Mouse (Mus musculus) MEL (cell line): ENCODE measurements around the gene Kctd2. TPM values are rescaled to one million over a fixed set of nuclear protein-coding genes. Genes with fewer than 3 reads are reported as not detected.
A peak's percentile ranks its signal among the peaks of the same experiment; 100 is the strongest.

Experiments used
- DNase-seq: peaks from one replicate; pipeline ENCODE4 v3.0.0; 2011; ENCODE audit warnings: low read depth, low spot score
- H3K27ac ChIP-seq: 2 replicates; pipeline ENCODE4 v1.5.1; 2012; ENCODE audit warnings: low read depth, mild to moderate bottlenecking, control low read depth, low read length, moderate library complexity; ENCODE audit not compliant: control insufficient read depth
- H3K27me3 ChIP-seq, 2 experiments: fragments of 150-350 bp in 1 of 2; sonication (generic) in 1 of 2; 2 replicates each; pipeline ENCODE4 v1.6.1; 2012; ENCODE audit warnings: low read length in 2 of 2, mild to moderate bottlenecking in 2 of 2, improper control_type of control experiment in 1 of 2, moderate library complexity in 1 of 2; ENCODE audit not compliant: insufficient read depth in 2 of 2, control insufficient read depth in 1 of 2
- H3K36me3 ChIP-seq, 2 experiments: 2 replicates each; pipeline ENCODE4 v1.6.1; 2012 to 2014; ENCODE audit warnings: low read length in 2 of 2, improper control_type of control experiment in 1 of 2, inconsistent platforms in 1 of 2, mild to moderate bottlenecking in 1 of 2; ENCODE audit not compliant: insufficient read depth in 2 of 2, control insufficient read depth in 1 of 2
- H3K4me1 ChIP-seq, 2 experiments: fragments of 150-350 bp in 1 of 2; sonication (generic) in 1 of 2; 2 replicates each; pipeline ENCODE4 v1.6.1; 2012; ENCODE audit warnings: low read length in 2 of 2, improper control_type of control experiment in 1 of 2, mild to moderate bottlenecking in 1 of 2; ENCODE audit not compliant: insufficient read depth in 2 of 2, control insufficient read depth in 1 of 2
- H3K4me3 ChIP-seq, 2 experiments: fragments of 150-350 bp in 1 of 2; sonication (generic) in 1 of 2; 2 replicates each; pipeline ENCODE4 v1.5.1; 2012; ENCODE audit warnings: low read depth in 2 of 2, low read length in 2 of 2, mild to moderate bottlenecking in 2 of 2, moderate library complexity in 2 of 2, control low read depth in 1 of 2, improper control_type of control experiment in 1 of 2; ENCODE audit not compliant: control insufficient read depth in 1 of 2, insufficient read depth in 1 of 2
- H3K79me2 ChIP-seq: 2 replicates; pipeline ENCODE4 v1.6.1; 2012; ENCODE audit warnings: mild to moderate bottlenecking, low read length, moderate library complexity; ENCODE audit not compliant: control insufficient read depth, poor library complexity, insufficient read depth
- H3K9ac ChIP-seq: 2 replicates; pipeline ENCODE4 v1.6.1; 2012; ENCODE audit warnings: low read depth, mild to moderate bottlenecking, control low read depth, low read length, moderate library complexity; ENCODE audit not compliant: control insufficient read depth, poor library complexity, severe bottlenecking
- H3K9me3 ChIP-seq: fragments of 150-350 bp; sonication (generic); replicated peaks from 2 replicates; pipeline ENCODE4 v1.6.1; 2012; ENCODE audit warnings: mild to moderate bottlenecking, low read length, improper control_type of control experiment, moderate library complexity; ENCODE audit not compliant: insufficient read depth
- BHLHE40 ChIP-seq: IDR thresholded peaks from 2 replicates; pipeline ENCODE4 v1.6.1; 2012; ENCODE audit warnings: low read depth, mild to moderate bottlenecking, inconsistent platforms, low read length, improper control_type of control experiment, borderline replicate concordance
- CHD1 ChIP-seq: IDR thresholded peaks from 2 replicates; pipeline ENCODE4 v1.6.1; 2012; ENCODE audit warnings: low read depth, mild to moderate bottlenecking, inconsistent platforms, low read length, improper control_type of control experiment
- CHD2 ChIP-seq: IDR thresholded peaks from 2 replicates; pipeline ENCODE4 v1.6.1; 2011; ENCODE audit warnings: low read length, improper control_type of control experiment
- CTCF ChIP-seq, 3 experiments: IDR thresholded peaks in 2 of 3; conservative IDR thresholded peaks in 1 of 3; 2 replicates each; pipeline ENCODE4 v1.5.1; 2011 to 2012; ENCODE audit warnings: low read length in 3 of 3, low read depth in 2 of 3, mild to moderate bottlenecking in 2 of 3, improper control_type of control experiment in 1 of 3, inconsistent platforms in 1 of 3, mixed read lengths in 1 of 3, moderate library complexity in 1 of 3; ENCODE audit not compliant: control insufficient read depth in 1 of 3, insufficient read depth in 1 of 3, poor library complexity in 1 of 3, severe bottlenecking in 1 of 3
- E2F4 ChIP-seq: IDR thresholded peaks from 2 replicates; pipeline ENCODE4 v1.6.1; 2011; ENCODE audit warnings: low read depth, low read length, improper control_type of control experiment, borderline replicate concordance
- ELF1 ChIP-seq: IDR thresholded peaks from 2 replicates; pipeline ENCODE4 v1.6.1; 2014; ENCODE audit warnings: low read depth, mild to moderate bottlenecking, inconsistent platforms, low read length, improper control_type of control experiment, moderate library complexity
- EP300 ChIP-seq, 2 experiments: IDR thresholded peaks; 2 replicates each; pipeline ENCODE4 v1.6.1; 2011; ENCODE audit warnings: improper control_type of control experiment in 2 of 2, low read length in 2 of 2, low read depth in 1 of 2, mild to moderate bottlenecking in 1 of 2
- ETS1 ChIP-seq: IDR thresholded peaks from 2 replicates; pipeline ENCODE4 v1.6.1; 2012; ENCODE audit warnings: low read depth, mild to moderate bottlenecking, inconsistent platforms, low read length, improper control_type of control experiment, moderate library complexity
- GABPA ChIP-seq: IDR thresholded peaks from 2 replicates; pipeline ENCODE4 v1.6.1; 2012; ENCODE audit warnings: low read depth, mild to moderate bottlenecking, inconsistent platforms, low read length, improper control_type of control experiment, moderate library complexity
- GATA1 ChIP-seq: IDR thresholded peaks from 2 replicates; pipeline ENCODE4 v1.6.1; 2011; ENCODE audit warnings: low read depth, low read length, improper control_type of control experiment
- HCFC1 ChIP-seq: IDR thresholded peaks from 2 replicates; pipeline ENCODE4 v1.6.1; 2012; ENCODE audit warnings: low read depth, mild to moderate bottlenecking, inconsistent platforms, low read length, improper control_type of control experiment, moderate library complexity
- JUND ChIP-seq: IDR thresholded peaks from 2 replicates; pipeline ENCODE4 v1.6.1; 2011; ENCODE audit warnings: low read depth, mild to moderate bottlenecking, improper control_type of control experiment, low read length
- KAT2A ChIP-seq: conservative IDR thresholded peaks from 2 replicates; pipeline ENCODE4 v1.6.1; 2012; ENCODE audit warnings: low read depth, low read length, improper control_type of control experiment, inconsistent platforms
- MAFK ChIP-seq: IDR thresholded peaks from 2 replicates; pipeline ENCODE4 v1.6.1; 2011; ENCODE audit warnings: low read depth, mild to moderate bottlenecking, low read length, improper control_type of control experiment, borderline replicate concordance
- MAX ChIP-seq: IDR thresholded peaks from 2 replicates; pipeline ENCODE4 v1.6.1; 2011; ENCODE audit warnings: low read length, improper control_type of control experiment
- MAZ ChIP-seq: IDR thresholded peaks from 2 replicates; pipeline ENCODE4 v1.6.1; 2012; ENCODE audit warnings: low read depth, mild to moderate bottlenecking, inconsistent platforms, low read length, improper control_type of control experiment
- MEF2A ChIP-seq: IDR thresholded peaks from 2 replicates; pipeline ENCODE4 v1.6.1; 2014; ENCODE audit warnings: low read depth, mild to moderate bottlenecking, inconsistent platforms, low read length, improper control_type of control experiment; ENCODE audit not compliant: poor library complexity, insufficient replicate concordance, severe bottlenecking; ENCODE audit errors: extremely low read depth
- MXI1 ChIP-seq: IDR thresholded peaks from 2 replicates; pipeline ENCODE4 v1.6.1; 2011; ENCODE audit warnings: mild to moderate bottlenecking, low read depth, low read length, improper control_type of control experiment
- MYB ChIP-seq: IDR thresholded peaks from 2 replicates; pipeline ENCODE4 v1.6.1; 2011; ENCODE audit warnings: mild to moderate bottlenecking, low read depth, low read length, improper control_type of control experiment
- MYC ChIP-seq: IDR thresholded peaks from 2 replicates; pipeline ENCODE4 v1.6.1; 2011; ENCODE audit warnings: low read depth, mild to moderate bottlenecking, low read length, improper control_type of control experiment, moderate library complexity
- NELFE ChIP-seq: IDR thresholded peaks from 2 replicates; pipeline ENCODE4 v1.6.1; 2011; ENCODE audit warnings: low read depth, low read length, improper control_type of control experiment
- NRF1 ChIP-seq: IDR thresholded peaks from 2 replicates; pipeline ENCODE4 v1.6.1; 2014; ENCODE audit warnings: low read depth, mild to moderate bottlenecking, inconsistent platforms, low read length, improper control_type of control experiment, moderate library complexity; ENCODE audit not compliant: poor library complexity, insufficient read depth, severe bottlenecking
- POLR2A ChIP-seq, 2 experiments: IDR thresholded peaks; 2 replicates each; pipeline ENCODE4 v1.6.1; 2011 to 2012; ENCODE audit warnings: low read length in 2 of 2, mild to moderate bottlenecking in 2 of 2, control low read depth in 1 of 2, improper control_type of control experiment in 1 of 2, low read depth in 1 of 2, moderate library complexity in 1 of 2; ENCODE audit not compliant: control insufficient read depth in 1 of 2, insufficient read depth in 1 of 2, poor library complexity in 1 of 2
- POLR2AphosphoS5 ChIP-seq: IDR thresholded peaks from 2 replicates; pipeline ENCODE4 v1.6.1; 2012; ENCODE audit warnings: low read depth, borderline replicate concordance, mild to moderate bottlenecking, inconsistent platforms, low read length, moderate library complexity, mixed read lengths
- RAD21 ChIP-seq: IDR thresholded peaks from 2 replicates; pipeline ENCODE4 v1.6.1; 2011; ENCODE audit warnings: mild to moderate bottlenecking, low read depth, low read length, improper control_type of control experiment
- RCOR1 ChIP-seq: IDR thresholded peaks from 2 replicates; pipeline ENCODE4 v1.6.1; 2012; ENCODE audit warnings: low read depth, mild to moderate bottlenecking, inconsistent platforms, low read length, improper control_type of control experiment
- SMC3 ChIP-seq: IDR thresholded peaks from 2 replicates; pipeline ENCODE4 v1.6.1; 2011; ENCODE audit warnings: low read depth, low read length, improper control_type of control experiment
- TAL1 ChIP-seq: IDR thresholded peaks from 2 replicates; pipeline ENCODE4 v1.6.1; 2012; ENCODE audit warnings: mild to moderate bottlenecking, inconsistent platforms, low read length, moderate library complexity, mixed read lengths
- TBP ChIP-seq: IDR thresholded peaks from 2 replicates; pipeline ENCODE4 v1.8.0; 2011; ENCODE audit warnings: low read depth, low read length, improper control_type of control experiment
- TCF12 ChIP-seq: IDR thresholded peaks from 2 replicates; pipeline ENCODE4 v1.6.1; 2014; ENCODE audit warnings: low read depth, mild to moderate bottlenecking, inconsistent platforms, low read length, improper control_type of control experiment, moderate library complexity
- UBTF ChIP-seq: IDR thresholded peaks from 2 replicates; pipeline ENCODE4 v1.6.1; 2012; ENCODE audit warnings: low read depth, mild to moderate bottlenecking, inconsistent platforms, low read length, improper control_type of control experiment, moderate library complexity, borderline replicate concordance; ENCODE audit not compliant: insufficient read depth
- USF2 ChIP-seq, 2 experiments: IDR thresholded peaks; 2 replicates each; pipeline ENCODE4 v1.6.1; 2011 to 2012; ENCODE audit warnings: improper control_type of control experiment in 2 of 2, low read length in 2 of 2, borderline replicate concordance in 1 of 2, inconsistent platforms in 1 of 2, low read depth in 1 of 2, mild to moderate bottlenecking in 1 of 2; ENCODE audit not compliant: insufficient read depth in 1 of 2
- ZC3H11A ChIP-seq: IDR thresholded peaks from 2 replicates; pipeline ENCODE4 v1.6.1; 2012; ENCODE audit warnings: low read depth, mild to moderate bottlenecking, inconsistent platforms, low read length, improper control_type of control experiment
- ZMIZ1 ChIP-seq: IDR thresholded peaks from 2 replicates; pipeline ENCODE4 v1.6.1; 2012; ENCODE audit warnings: low read depth, mild to moderate bottlenecking, inconsistent platforms, low read length, improper control_type of control experiment, moderate library complexity
- ZNF384 ChIP-seq: IDR thresholded peaks from 2 replicates; pipeline ENCODE4 v1.6.1; 2012; ENCODE audit warnings: low read depth, mild to moderate bottlenecking, inconsistent platforms, low read length, improper control_type of control experiment
- polyA plus RNA-seq, 2 experiments: library from polyadenylated mRNA; stranded (reverse) in 1 of 2; unstranded in 1 of 2; fragments of >175 nt in 1 of 2; fragments of >200 nt in 1 of 2; gene quantifications; 2 replicates each; pipeline versions ENCODE4 v1.2.1 to v1.2.4; 2012; ENCODE audit warnings: low replicate concordance in 2 of 2, low read depth in 1 of 2; ENCODE audit not compliant: insufficient read length in 2 of 2, insufficient read depth in 1 of 2, missing spikeins in 1 of 2
- total RNA-seq: library from RNA; depleted of rRNA; stranded (reverse); fragments of 300-350 nt; gene quantifications from 2 replicates; pipeline ENCODE4 v1.2.3, GENCODE M21; 2012; rRNA removed

The Kctd2 gene
- total RNA-seq = 12.3 and 13.2 TPM in 2 replicates
- 10 to 100 TPM in 1 of 2 experiments, not detected in 1; 20.6 TPM for polyA plus RNA-seq

DNA sequence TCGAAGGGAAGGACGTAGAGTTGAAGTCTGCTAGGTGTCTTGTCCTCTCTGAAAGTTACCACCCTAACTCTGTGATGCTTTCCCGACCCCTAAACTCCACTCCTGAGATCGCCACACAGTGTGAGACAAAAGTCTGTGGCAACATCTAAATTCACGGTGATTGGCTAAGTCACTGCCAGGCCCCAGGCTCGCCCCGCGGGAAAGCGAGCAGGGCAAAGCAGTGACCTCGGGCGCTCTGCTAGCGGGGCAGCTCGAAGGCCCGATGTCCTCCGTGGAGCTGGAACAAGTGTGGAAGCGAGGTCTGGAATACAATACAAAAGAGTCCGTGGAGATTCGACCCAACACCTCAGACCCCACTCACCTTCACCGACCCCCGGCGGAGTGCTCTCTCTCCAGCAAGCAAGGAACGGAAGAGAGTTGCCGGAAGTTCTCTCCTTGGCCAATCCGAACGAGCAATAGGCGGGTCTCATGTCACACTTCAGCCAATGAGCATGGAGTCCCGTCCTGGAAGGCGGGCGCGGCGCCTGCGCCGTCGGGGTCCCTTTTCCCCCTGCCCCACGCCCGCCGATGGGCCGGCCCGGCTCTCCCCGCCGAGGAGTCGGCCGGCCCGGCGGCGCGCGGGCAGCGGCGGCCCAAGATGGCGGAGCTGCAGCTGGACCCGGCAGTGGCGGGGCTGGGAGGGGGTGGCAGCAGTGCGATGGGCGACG, at the start of gene Kctd2, which contains the start of gene Atp5h:
Gene Kctd2, plus strand, starts transcription at position 598 of the 707 bp plus-strand sequence.
Gene Atp5h, minus strand, starts transcription at position 432 of the 707 bp plus-strand sequence.
- peak within 1 kb of the TSS; percentile 95 to 97 for H3K4me3 ChIP-seq
- no peaks in the 10 kb centered on the region for H3K9me3 ChIP-seq
- DNase-seq = peak; percentile 99
- H3K4me1 ChIP-seq = peaks cover 0 to 18% of the 10 kb centered on the region in 2 experiments; a peak in 3 of 4 replicates
- peaks cover 30% of the 10 kb centered on the region for H3K79me2 ChIP-seq
- peak within 1 kb of the TSS; percentile 54 for H3K27ac ChIP-seq
- peaks cover 0 to 23% of the 10 kb centered on the region in 2 experiments; a peak in 2 of 4 replicates for H3K36me3 ChIP-seq
- H3K27me3 ChIP-seq = no peaks in the 10 kb centered on the region
- peak within 1 kb of the TSS; percentile 90 for H3K9ac ChIP-seq
- no peak for TF ChIP-seq ZC3H11A
- TF ChIP-seq MEF2A = no peak
- TF ChIP-seq POLR2A (IDR thresholded peaks at IDR 0.05; ENCODE audit: control insufficient read depth in 1 of 2, insufficient read depth in 1 of 2, low read depth in 1 of 2, low read length in 2 of 2, poor library complexity in 1 of 2) = peak; percentile 96 to 98
- TF ChIP-seq MAFK = no peak
- TF ChIP-seq E2F4 = peak; percentile 77; the same call in 1 of the 2 replicates
- TF ChIP-seq TCF12 = peak; percentile 70
- TF ChIP-seq ZNF384 = no peak
- TF ChIP-seq MAX = no peak; the same call in 1 of the 2 replicates
- TF ChIP-seq NELFE = peak; percentile 95
- no peak for TF ChIP-seq UBTF
- peak; percentile 76; the same call in 1 of the 2 replicates for TF ChIP-seq KAT2A
- peak; percentile 98; the same call in 1 of the 2 replicates for TF ChIP-seq CHD1
- TF ChIP-seq CHD2 = peak; percentile 55
- TF ChIP-seq NRF1 = peak; percentile 86
- no peak for TF ChIP-seq BHLHE40
- TF ChIP-seq MYC = 0 out of 2 replicates have a peak, but pooled peaks have one; percentile 47
- no peak for TF ChIP-seq RAD21
- TF ChIP-seq MYB = no peak
- peak; percentile 63 for TF ChIP-seq MXI1
- no peak for TF ChIP-seq EP300 (IDR thresholded peaks at IDR 0.05; ENCODE audit: low read depth in 1 of 2, low read length in 2 of 2)
- TF ChIP-seq MAZ = peak; percentile 39; the same call in 1 of the 2 replicates
- TF ChIP-seq TAL1 = no peak
- TF ChIP-seq TBP = peak; percentile 86
- peak; percentile 88 for TF ChIP-seq HCFC1
- peak; percentile 52 for TF ChIP-seq ZMIZ1
- TF ChIP-seq RCOR1 = no peak
- no peak for TF ChIP-seq SMC3
- TF ChIP-seq GABPA = no peak
- no peak for TF ChIP-seq JUND
- TF ChIP-seq CTCF (IDR thresholded peaks at IDR 0.05 in 2 of 3, conservative IDR thresholded peaks at IDR 0.05 in 1 of 3; ENCODE audit: control insufficient read depth in 1 of 3, insufficient read depth in 1 of 3, low read depth in 2 of 3, low read length in 3 of 3, poor library complexity in 1 of 3, severe bottlenecking in 1 of 3) = no peak
- no peak for TF ChIP-seq GATA1
- TF ChIP-seq USF2 (IDR thresholded peaks at IDR 0.05; ENCODE audit: borderline replicate concordance in 1 of 2, insufficient read depth in 1 of 2, low read depth in 1 of 2, low read length in 2 of 2) = no peak
- TF ChIP-seq POLR2AphosphoS5 = no peak
- no peak for TF ChIP-seq ETS1
- TF ChIP-seq ELF1 = peak; percentile 80
